Mouse (Mus musculus) heart, embryonic 13.5 days (tissue): ENCODE measurements around the gene Dpp4. TPM values are rescaled to one million over a fixed set of nuclear protein-coding genes. Genes with fewer than 3 reads are reported as not detected.

Experiments used
- ATAC-seq: fragments of 200-750 bp; cut with Nextera tagmentation; 2 replicates; pipeline ENCODE4 v1.8.0; 2017; ENCODE audit warnings: moderate TSS enrichment; ENCODE audit not compliant: insufficient number of reproducible peaks, low FRiP score, low TSS enrichment; ENCODE audit errors: extremely low read depth
- H3K27ac ChIP-seq: fragments of 300-500 bp; sonication (generic); replicated peaks from 2 replicates; pipeline ENCODE4 v1.5.1; 2015; ENCODE audit warnings: moderate library complexity, mild to moderate bottlenecking, inconsistent platforms
- H3K27me3 ChIP-seq: fragments of 300-500 bp; sonication (generic); replicated peaks from 2 replicates; pipeline ENCODE4 v1.6.1; 2015; ENCODE audit warnings: mild to moderate bottlenecking, inconsistent platforms
- H3K36me3 ChIP-seq: fragments of 300-500 bp; sonication (generic); 2 replicates; pipeline ENCODE4 v1.6.1; 2015; ENCODE audit warnings: mild to moderate bottlenecking, inconsistent platforms
- H3K4me1 ChIP-seq: fragments of 300-500 bp; sonication (generic); 2 replicates; pipeline ENCODE4 v1.6.1; 2015; ENCODE audit warnings: inconsistent platforms
- H3K4me2 ChIP-seq: fragments of 300-500 bp; sonication (generic); 2 replicates; pipeline ENCODE4 v1.6.1; 2015; ENCODE audit warnings: inconsistent platforms, mild to moderate bottlenecking, moderate library complexity
- H3K4me3 ChIP-seq: fragments of 300-500 bp; sonication (generic); 2 replicates; pipeline ENCODE4 v1.5.1; 2015; ENCODE audit warnings: moderate library complexity, mild to moderate bottlenecking, inconsistent platforms
- H3K9ac ChIP-seq: fragments of 300-500 bp; sonication (generic); 2 replicates; pipeline ENCODE4 v1.6.1; 2015; ENCODE audit warnings: inconsistent platforms, mild to moderate bottlenecking, moderate library complexity
- H3K9me3 ChIP-seq: fragments of 300-500 bp; sonication (generic); 2 replicates; pipeline ENCODE4 v1.6.1; 2016; ENCODE audit warnings: inconsistent platforms
- WGBS: fragments of 180-500 bp; shearing (Covaris S2); methylation state at CpG from one replicate; pipeline ENCODE4 v1.1.7; 2015; ENCODE audit warnings: mixed read lengths; 5-methylcytosine and 5-hydroxymethylcytosine counted together
- polyA plus RNA-seq: library from polyadenylated mRNA; unstranded; fragments of >200 nt; fragmentation: Nextera tagmentation; extraction: Ambion mirVana; gene quantifications from 2 replicates; pipeline ENCODE4 v1.2.1, GENCODE M21; 2015

The Dpp4 gene
- polyA plus RNA-seq, 1 experiment from 2014 or later: 20.1 TPM

DNA sequence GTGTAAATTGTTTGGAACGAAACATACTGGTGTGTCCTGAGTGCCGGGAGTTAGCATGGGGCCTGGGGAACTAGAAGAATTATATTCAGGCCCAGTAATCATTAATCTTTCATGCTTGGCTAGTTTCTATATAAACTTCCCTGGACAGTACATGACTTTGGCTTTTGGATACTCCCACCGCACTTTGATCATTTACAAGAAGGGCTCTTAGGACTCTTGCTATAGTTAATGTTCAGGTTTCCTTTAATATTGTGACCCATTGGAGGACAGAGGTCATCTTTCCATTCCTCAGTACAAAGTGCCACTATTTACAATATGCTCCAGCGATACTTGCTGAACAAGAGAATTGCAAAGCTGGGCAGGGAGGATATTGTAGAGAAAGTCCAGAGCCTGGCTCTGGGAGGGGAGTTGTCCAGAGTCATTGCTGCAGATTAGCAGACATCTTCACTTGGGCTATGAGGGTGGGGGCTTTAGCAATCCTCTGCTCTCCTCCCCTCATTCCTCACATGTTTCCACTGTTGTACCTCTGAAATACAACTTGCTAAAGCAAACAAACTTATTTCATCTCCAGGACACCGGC is 8.4 kb downstream of the Dpp4 start:
- H3K9me3 ChIP-seq: no peaks in the 10 kb centered on the region
- no peak overlapping the region for H3K27ac ChIP-seq
- peaks cover 3% of the 10 kb centered on the region; the same call in 1 of the 2 replicates for H3K4me1 ChIP-seq
- H3K27me3 ChIP-seq: no peaks in the 10 kb centered on the region
- no peak overlapping the region for H3K4me3 ChIP-seq
- no peak overlapping the region for H3K4me2 ChIP-seq
- 79% methylated on average over 5 of the region's 5 CpGs for WGBS
- H3K9ac ChIP-seq: no peak overlapping the region
- ATAC-seq: no peak
- H3K36me3 ChIP-seq: no peaks in the 10 kb centered on the region

DNA sequence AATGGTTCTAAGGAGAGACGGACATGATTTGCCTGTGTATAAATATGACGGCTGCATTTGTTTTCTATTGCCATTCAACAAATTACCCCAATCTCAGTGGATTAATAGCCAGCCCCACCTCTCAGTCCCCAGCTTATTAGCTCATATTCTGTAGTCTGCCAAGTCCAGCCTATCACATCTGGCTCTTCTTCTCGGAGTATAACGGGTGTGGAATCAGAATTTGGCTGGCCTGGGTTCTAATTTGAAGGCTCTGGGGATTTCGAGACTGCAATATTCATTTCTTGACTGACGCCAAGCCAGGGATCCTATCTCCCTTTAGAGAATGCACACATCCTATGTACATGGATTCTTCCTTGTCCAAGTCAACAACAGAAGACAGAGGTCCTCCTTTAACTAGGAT is 11.0 kb downstream of the Dpp4 start:
- 78% methylated on average over 6 of the region's 6 CpGs for WGBS
- Histone ChIP-seq H3K9ac (no peak overlapping the region), H3K36me3 (no peaks in the 10 kb centered on the region), H3K4me1 (peaks cover 5% of the 10 kb centered on the region; the same call in 1 of the 2 replicates), H3K4me2 (no peak overlapping the region), H3K27me3 (no peaks in the 10 kb centered on the region), H3K4me3 (no peak overlapping the region), H3K27ac (no peak overlapping the region), H3K9me3 (no peaks in the 10 kb centered on the region)
- ATAC-seq: no peak

DNA sequence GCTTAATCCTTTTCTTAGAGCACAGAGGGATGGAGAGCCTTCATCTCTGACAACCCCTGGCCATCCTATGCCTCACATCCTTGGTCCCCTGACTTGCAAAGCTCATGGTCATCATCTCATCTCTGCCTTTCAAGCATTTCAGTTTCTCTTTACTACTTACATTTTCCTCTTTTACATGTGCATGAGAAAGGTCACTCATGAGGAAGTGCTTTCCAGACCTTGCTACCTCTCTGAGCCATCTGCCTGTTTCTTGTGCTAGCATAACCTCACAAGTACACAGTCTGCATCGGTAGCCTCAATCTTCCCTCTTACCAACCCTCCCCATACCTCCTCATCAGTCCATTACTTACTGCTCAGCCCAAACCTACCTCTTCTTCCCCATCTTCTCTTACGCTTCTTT is 12.2 kb downstream of the Dpp4 start:
- WGBS: 76% methylated on average over 2 of the region's 2 CpGs
- Histone ChIP-seq H3K4me2 (no peak overlapping the region), H3K4me1 (peaks cover 5% of the 10 kb centered on the region; the same call in 1 of the 2 replicates), H3K9me3 (no peaks in the 10 kb centered on the region), H3K27ac (no peak overlapping the region), H3K4me3 (no peak overlapping the region), H3K9ac (no peak overlapping the region), H3K27me3 (no peaks in the 10 kb centered on the region), H3K36me3 (no peaks in the 10 kb centered on the region)
- ATAC-seq: no peak

DNA sequence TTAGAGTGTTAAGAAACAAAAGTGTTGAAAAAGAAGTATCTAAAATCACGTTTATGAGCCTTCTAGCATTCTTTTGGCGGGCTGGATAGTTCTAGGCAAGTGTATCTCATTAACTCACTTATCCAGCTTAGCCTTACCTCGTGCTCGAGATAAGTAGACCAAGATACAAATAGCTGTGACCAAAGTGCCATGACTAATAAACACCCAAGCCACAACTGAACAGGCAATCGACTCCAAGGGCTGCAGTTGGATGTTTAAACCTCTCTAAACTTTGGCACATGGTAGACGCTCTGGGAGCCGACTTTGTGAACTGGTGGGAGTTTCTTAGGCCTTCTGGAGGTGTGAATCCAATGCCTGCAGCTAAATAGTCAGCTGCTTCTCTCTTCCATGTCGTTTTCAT is 12.7 kb downstream of the Dpp4 start:
- no peak for ATAC-seq
- no peaks in the 10 kb centered on the region for H3K27me3 ChIP-seq
- no peaks in the 10 kb centered on the region for H3K9me3 ChIP-seq
- no peak overlapping the region for H3K9ac ChIP-seq
- 48% methylated on average over 8 of the region's 8 CpGs for WGBS
- peaks cover 5% of the 10 kb centered on the region; the same call in 1 of the 2 replicates for H3K4me1 ChIP-seq
- no peak overlapping the region for H3K4me2 ChIP-seq
- no peaks in the 10 kb centered on the region for H3K36me3 ChIP-seq
- H3K4me3 ChIP-seq: no peak overlapping the region
- no peak overlapping the region for H3K27ac ChIP-seq

DNA sequence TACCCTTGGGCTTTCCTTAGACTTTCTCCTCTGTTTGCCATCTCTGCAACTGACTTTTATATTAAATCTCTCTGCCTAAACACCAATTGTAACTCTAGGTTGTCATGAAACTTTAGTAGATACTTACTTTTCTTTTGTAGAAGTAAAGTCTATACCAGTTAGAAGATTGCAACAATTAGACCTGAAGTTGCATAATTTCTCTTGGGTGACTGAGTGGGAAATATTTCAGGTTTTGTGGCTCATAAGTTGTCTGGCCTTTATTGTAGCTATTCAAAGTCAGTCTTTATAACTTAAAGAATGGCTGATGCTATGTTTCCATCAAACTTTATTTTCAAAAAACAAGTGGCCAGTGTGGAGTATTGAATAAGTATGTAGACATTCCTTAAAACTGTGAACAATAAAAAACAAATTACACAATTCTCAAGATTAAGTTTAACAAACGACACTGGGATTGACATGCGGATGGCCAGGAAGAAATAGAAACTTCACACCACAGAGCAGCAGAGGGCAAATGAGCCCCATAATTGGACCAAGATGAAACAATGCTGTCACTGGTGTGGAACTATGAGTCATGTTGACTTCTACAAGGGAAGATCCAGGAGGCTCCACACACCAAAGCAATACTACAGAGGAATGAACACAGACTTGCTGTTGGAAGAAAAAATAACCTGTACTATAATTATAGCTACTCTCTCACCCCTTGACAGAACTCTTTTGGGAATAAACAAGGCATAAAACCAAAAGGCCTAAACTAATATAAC is 13.7 kb downstream of the Dpp4 start:
- WGBS: 80% methylated on average over 2 of the region's 2 CpGs
- Histone ChIP-seq H3K4me3 (no peak overlapping the region), H3K9me3 (no peaks in the 10 kb centered on the region), H3K9ac (no peak overlapping the region), H3K36me3 (no peaks in the 10 kb centered on the region), H3K4me2 (no peak overlapping the region), H3K27me3 (no peaks in the 10 kb centered on the region), H3K27ac (no peak overlapping the region), H3K4me1 (peaks cover 5% of the 10 kb centered on the region; the same call in 1 of the 2 replicates)
- ATAC-seq: no peak

DNA sequence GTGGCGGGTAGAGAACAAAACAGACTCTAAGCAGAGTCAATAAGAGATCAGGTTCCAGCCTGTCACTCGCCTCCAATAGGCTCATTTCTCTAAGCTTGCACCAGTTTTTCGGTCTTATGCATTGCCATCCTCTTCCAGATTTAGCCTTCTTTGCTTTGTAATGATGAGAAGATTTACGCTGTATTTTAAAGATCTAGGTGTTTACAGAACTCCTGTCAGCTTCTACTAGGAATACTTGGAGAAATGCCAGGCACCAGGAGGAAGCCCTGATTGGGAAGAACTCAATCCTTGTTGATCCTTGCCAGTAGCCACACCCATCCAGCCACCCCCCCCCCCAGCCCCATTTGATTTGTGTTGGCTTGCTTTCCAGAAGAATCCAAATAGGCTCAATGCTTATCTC is 14.4 kb downstream of the Dpp4 start:
- Histone ChIP-seq H3K27ac (no peak overlapping the region), H3K36me3 (no peaks in the 10 kb centered on the region), H3K4me2 (no peak overlapping the region), H3K27me3 (no peaks in the 10 kb centered on the region), H3K4me3 (no peak overlapping the region), H3K9me3 (no peaks in the 10 kb centered on the region), H3K9ac (no peak overlapping the region), H3K4me1 (peaks cover 5% of the 10 kb centered on the region; the same call in 1 of the 2 replicates)
- ATAC-seq: no peak
- WGBS: 64% methylated on average over 4 of the region's 4 CpGs

DNA sequence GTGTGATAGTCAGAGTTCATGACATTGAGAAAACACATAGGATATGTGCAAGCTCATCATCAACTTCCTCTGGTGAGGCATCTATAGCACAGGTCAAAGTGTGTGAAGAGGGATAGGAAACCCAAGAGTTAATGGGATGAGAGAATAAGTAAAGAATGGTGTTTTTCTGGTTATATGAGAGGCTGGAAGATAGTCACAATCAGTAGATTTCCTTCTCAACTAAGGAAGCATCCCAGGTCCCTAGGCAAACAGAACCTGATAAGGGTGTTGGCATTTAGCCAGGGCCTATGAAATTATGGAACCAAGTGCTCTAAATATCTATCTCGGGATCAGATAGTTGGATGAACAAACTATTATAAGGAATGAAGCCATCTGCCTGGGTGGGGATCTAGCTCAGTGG is 15.2 kb downstream of the Dpp4 start:
- no peaks in the 10 kb centered on the region for H3K9me3 ChIP-seq
- no peak overlapping the region for H3K27ac ChIP-seq
- WGBS: 67% methylated on average over 1 of the region's 1 CpGs
- H3K27me3 ChIP-seq: no peaks in the 10 kb centered on the region
- no peak for ATAC-seq
- no peaks in the 10 kb centered on the region for H3K36me3 ChIP-seq
- H3K4me3 ChIP-seq: no peak overlapping the region
- no peak overlapping the region for H3K4me2 ChIP-seq
- H3K9ac ChIP-seq: no peak overlapping the region
- peaks cover 5% of the 10 kb centered on the region; the same call in 1 of the 2 replicates for H3K4me1 ChIP-seq

- H3K27ac ChIP-seq: no peak overlapping the region
- H3K4me3 ChIP-seq: no peak overlapping the region
- peaks cover 5% of the 10 kb centered on the region; the same call in 1 of the 2 replicates for H3K4me1 ChIP-seq
- WGBS: 73% methylated on average over 3 of the region's 3 CpGs
- H3K36me3 ChIP-seq: no peaks in the 10 kb centered on the region
- no peaks in the 10 kb centered on the region for H3K9me3 ChIP-seq
- H3K27me3 ChIP-seq: no peaks in the 10 kb centered on the region
- H3K9ac ChIP-seq: no peak overlapping the region
- H3K4me2 ChIP-seq: no peak overlapping the region
- ATAC-seq: no peak
Observed at GRCm38 (mm10) chr2:62394800-62395199, 17.2 kb downstream of the Dpp4 start.

DNA sequence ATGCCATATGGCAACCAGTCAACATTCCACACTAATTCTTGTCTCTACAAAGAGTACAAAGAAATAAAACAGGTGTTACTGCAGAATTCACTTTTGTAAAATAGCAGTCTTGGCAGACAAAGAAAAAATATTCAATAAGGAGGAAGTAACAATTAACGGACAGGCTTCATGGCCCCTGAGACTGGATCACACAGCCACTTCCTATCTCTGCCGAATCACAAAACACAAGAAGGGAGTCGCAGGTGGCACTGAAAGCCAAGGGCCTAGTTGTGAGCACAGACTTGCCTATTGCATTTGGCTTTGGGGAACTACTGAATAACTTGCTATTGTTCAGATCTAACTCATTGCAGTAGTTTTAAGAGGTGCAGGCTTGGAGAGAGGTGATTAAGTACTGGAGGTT is 19.9 kb downstream of the Dpp4 start:
- Histone ChIP-seq H3K4me3 (no peak overlapping the region), H3K27me3 (no peaks in the 10 kb centered on the region), H3K4me2 (no peak overlapping the region), H3K36me3 (no peaks in the 10 kb centered on the region), H3K4me1 (no peaks in the 10 kb centered on the region), H3K27ac (no peak overlapping the region), H3K9me3 (no peaks in the 10 kb centered on the region), H3K9ac (no peak overlapping the region)
- ATAC-seq: no peak
- 78% methylated on average over 3 of the region's 3 CpGs for WGBS

GRCm38 (mm10) chr2:62390961-62391461 is 21.0 kb downstream of the Dpp4 start:
- Histone ChIP-seq H3K27ac (no peak overlapping the region), H3K4me3 (no peak overlapping the region), H3K27me3 (no peaks in the 10 kb centered on the region), H3K9me3 (no peaks in the 10 kb centered on the region), H3K9ac (no peak overlapping the region), H3K4me1 (no peaks in the 10 kb centered on the region), H3K4me2 (no peak overlapping the region), H3K36me3 (0 out of 2 replicates have a peak, but pooled peaks cover 4% of the 10 kb centered on the region)
- WGBS: 58% methylated on average over 12 of the region's 12 CpGs
- ATAC-seq: no peak

GRCm38 (mm10) chr2:62390305-62390704 is 21.7 kb downstream of the Dpp4 start:
- Histone ChIP-seq H3K9me3 (no peaks in the 10 kb centered on the region), H3K36me3 (0 out of 2 replicates have a peak, but pooled peaks cover 4% of the 10 kb centered on the region), H3K4me2 (no peak overlapping the region), H3K9ac (no peak overlapping the region), H3K27me3 (no peaks in the 10 kb centered on the region), H3K27ac (no peak overlapping the region), H3K4me3 (no peak overlapping the region), H3K4me1 (no peaks in the 10 kb centered on the region)
- no peak for ATAC-seq
- 53% methylated on average over 3 of the region's 3 CpGs for WGBS
